Mouse (Mus musculus): ENCODE measurements around the gene Ndufa1. TPM values are rescaled to one million over a fixed set of nuclear protein-coding genes. Genes with fewer than 3 reads are reported as not detected.

Gene Ndufa1
- polyA plus RNA-seq (2015; fragmentation: Illumina TruSeq; extraction: RNeasy Lipid Tissue Mini Kit (QIAGEN cat#74804); ENCODE audit: insufficient read depth, low replicate concordance) = 138 TPM

GRCm38 (mm10) chrX:37191105-37191743 lies at the start of gene Ndufa1, which contains the start of gene Rnf113a1:
TSS of gene Ndufa1 (minus strand) at chrX:37191163.
TSS of gene Rnf113a1 (plus strand) at chrX:37191245.

GRCm38 (mm10) chrX:37222158-37222557 lies 31.2 kb upstream of the Ndufa1 start, which contains the start of gene Rhox1:
TSS of gene Rhox1 (minus strand) at chrX:37222258.

GRCm38 (mm10) chrX:37210941-37211340 lies 20.0 kb upstream of the Ndufa1 start, which contains the start of gene Gm9:
TSS of gene Gm9 (minus strand) at chrX:37211041.

GRCm38 (mm10) chrX:37168742-37169141 lies 22.2 kb downstream of the Ndufa1 start, which contains the start of gene Akap14:
TSS of gene Akap14 (minus strand) at chrX:37168842.

Other genes starting within 250 kb of the Ndufa1 start
- 115 TPM for gene Sept6, start 199.4 kb downstream of the Ndufa1 start, polyA plus RNA-seq (2015; fragmentation: Illumina TruSeq; extraction: RNeasy Lipid Tissue Mini Kit (QIAGEN cat#74804); ENCODE audit: insufficient read depth, low replicate concordance)
- gene Sowahd, start 142.3 kb downstream of the Ndufa1 start, polyA plus RNA-seq (2015; fragmentation: Illumina TruSeq; extraction: RNeasy Lipid Tissue Mini Kit (QIAGEN cat#74804); ENCODE audit: insufficient read depth, low replicate concordance) = not detected
- 2,551 TPM for gene Rpl39, start 105.8 kb downstream of the Ndufa1 start, polyA plus RNA-seq (2015; fragmentation: Illumina TruSeq; extraction: RNeasy Lipid Tissue Mini Kit (QIAGEN cat#74804); ENCODE audit: insufficient read depth, low replicate concordance)
- gene Upf3b, start 80.8 kb downstream of the Ndufa1 start, polyA plus RNA-seq (2015; fragmentation: Illumina TruSeq; extraction: RNeasy Lipid Tissue Mini Kit (QIAGEN cat#74804); ENCODE audit: insufficient read depth, low replicate concordance) = 70.0 TPM
- gene Nkap, start 64.4 kb downstream of the Ndufa1 start, polyA plus RNA-seq (2015; fragmentation: Illumina TruSeq; extraction: RNeasy Lipid Tissue Mini Kit (QIAGEN cat#74804); ENCODE audit: insufficient read depth, low replicate concordance) = 16.9 TPM
- gene Akap14, start 22.3 kb downstream of the Ndufa1 start, polyA plus RNA-seq (2015; fragmentation: Illumina TruSeq; extraction: RNeasy Lipid Tissue Mini Kit (QIAGEN cat#74804); ENCODE audit: insufficient read depth, low replicate concordance) = not detected
- 4.0 TPM for gene Rnf113a1, start 82 bp upstream of the Ndufa1 start, polyA plus RNA-seq (2015; fragmentation: Illumina TruSeq; extraction: RNeasy Lipid Tissue Mini Kit (QIAGEN cat#74804); ENCODE audit: insufficient read depth, low replicate concordance)
- gene Gm9, start 19.9 kb upstream of the Ndufa1 start, polyA plus RNA-seq (2015; fragmentation: Illumina TruSeq; extraction: RNeasy Lipid Tissue Mini Kit (QIAGEN cat#74804); ENCODE audit: insufficient read depth, low replicate concordance) = not detected
- gene Rhox1, start 31.1 kb upstream of the Ndufa1 start, polyA plus RNA-seq (2015; fragmentation: Illumina TruSeq; extraction: RNeasy Lipid Tissue Mini Kit (QIAGEN cat#74804); ENCODE audit: insufficient read depth, low replicate concordance) = not detected
- gene Rhox2a, start 53.8 kb upstream of the Ndufa1 start, polyA plus RNA-seq (2015; fragmentation: Illumina TruSeq; extraction: RNeasy Lipid Tissue Mini Kit (QIAGEN cat#74804); ENCODE audit: insufficient read depth, low replicate concordance) = not detected
- not detected for gene Rhox3a, start 58.8 kb upstream of the Ndufa1 start, polyA plus RNA-seq (2015; fragmentation: Illumina TruSeq; extraction: RNeasy Lipid Tissue Mini Kit (QIAGEN cat#74804); ENCODE audit: insufficient read depth, low replicate concordance)
- not detected for gene Rhox4a, start 74.2 kb upstream of the Ndufa1 start, polyA plus RNA-seq (2015; fragmentation: Illumina TruSeq; extraction: RNeasy Lipid Tissue Mini Kit (QIAGEN cat#74804); ENCODE audit: insufficient read depth, low replicate concordance)
- gene Rhox3a2, start 188.9 kb upstream of the Ndufa1 start, polyA plus RNA-seq (2015; fragmentation: Illumina TruSeq; extraction: RNeasy Lipid Tissue Mini Kit (QIAGEN cat#74804); ENCODE audit: insufficient read depth, low replicate concordance) = not detected
- not detected for gene Rhox4a2, start 199.7 kb upstream of the Ndufa1 start, polyA plus RNA-seq (2015; fragmentation: Illumina TruSeq; extraction: RNeasy Lipid Tissue Mini Kit (QIAGEN cat#74804); ENCODE audit: insufficient read depth, low replicate concordance)
- not detected for gene Rhox2b, start 220.9 kb upstream of the Ndufa1 start, polyA plus RNA-seq (2015; fragmentation: Illumina TruSeq; extraction: RNeasy Lipid Tissue Mini Kit (QIAGEN cat#74804); ENCODE audit: insufficient read depth, low replicate concordance)
- not detected for gene Rhox4b, start 241.3 kb upstream of the Ndufa1 start, polyA plus RNA-seq (2015; fragmentation: Illumina TruSeq; extraction: RNeasy Lipid Tissue Mini Kit (QIAGEN cat#74804); ENCODE audit: insufficient read depth, low replicate concordance)